Mouse (Mus musculus) gastrocnemius, adult 2 months (tissue): Measurements from ENCODE around the gene Adora3. TPM values are rescaled to one million over a fixed set of nuclear protein-coding genes. Genes with fewer than 3 reads are reported as not detected.

Experiments used
- DNase-seq: peaks from one replicate; pipeline ENCODE4 v3.0.0; 2022
- H3K27ac ChIP-seq: fragments of 200-600 bp; 2 replicates; pipeline ENCODE4 v1.8.1; 2022; ENCODE audit warnings: mild to moderate bottlenecking
- H3K4me3 ChIP-seq: fragments of 200-600 bp; 2 replicates; pipeline ENCODE4 v1.8.1; 2022; ENCODE audit warnings: mild to moderate bottlenecking, moderate library complexity
- CTCF ChIP-seq: fragments of 200-600 bp; IDR thresholded peaks from 2 replicates; pipeline ENCODE4 v1.8.1; 2022; ENCODE audit warnings: antibody characterized with exemption, mild to moderate bottlenecking, moderate library complexity
- intact Hi-C: fragments of 180-260 bp; cut with DNase I; formaldehyde crosslinking; loops from one replicate; pipeline ENCODE4 v1.15.1; 2025
- total RNA-seq, 2 experiments: library from RNA; stranded (reverse); gene quantifications; 2 replicates each; pipeline ENCODE4 v1.2.3; 2021

The Adora3 gene
- total RNA-seq, 2 experiments from 2014 or later = not detected

DNA sequence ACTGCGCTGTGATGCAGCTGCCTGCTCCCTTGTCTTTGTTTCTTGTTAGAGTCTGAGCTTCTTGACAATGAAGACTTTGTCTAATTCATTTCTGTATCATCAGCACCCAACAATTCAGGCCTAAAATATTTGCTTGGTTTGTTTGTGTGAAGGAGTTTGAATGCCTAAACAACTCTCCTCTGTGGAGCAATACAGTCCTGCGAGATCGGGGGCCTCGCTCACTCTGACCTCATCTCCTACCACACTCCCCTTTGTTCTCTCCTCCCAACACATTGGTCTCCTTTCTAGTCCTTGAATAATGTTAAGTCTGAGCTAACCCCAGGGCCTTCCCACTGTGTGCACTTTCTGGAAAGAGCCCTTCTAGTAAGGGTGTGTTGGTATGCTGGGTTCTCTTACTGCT is 15.9 kb upstream of the Adora3 start:
- Histone ChIP-seq H3K4me3 (no peak overlapping the region), H3K27ac (peak overlapping the region; percentile 28; the same call in 1 of the 2 replicates)
- no peak for TF ChIP-seq CTCF
- intact Hi-C loops = no loop called here
- DNase-seq = no peak

DNA sequence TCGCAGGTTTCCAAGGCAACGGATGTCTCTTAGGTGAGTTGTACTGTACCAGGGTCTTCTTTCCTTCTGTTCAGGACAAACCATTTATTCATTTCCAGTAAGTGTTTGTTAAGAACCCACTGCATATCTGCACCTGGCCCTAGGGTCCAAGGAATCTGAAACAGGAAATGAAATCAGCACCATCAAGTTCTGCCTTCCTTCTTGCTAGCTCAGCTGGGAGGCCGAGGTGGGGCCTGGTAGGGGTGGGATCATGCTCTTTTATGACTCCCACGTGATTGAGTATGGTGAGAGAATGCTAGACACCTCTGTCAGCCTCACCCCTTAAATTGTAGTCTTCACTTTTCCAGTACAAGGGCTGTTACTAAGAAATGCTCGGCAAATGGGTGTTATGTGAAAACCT is 13.1 kb upstream of the Adora3 start:
- intact Hi-C loops = no loop called here
- Histone ChIP-seq H3K4me3 (no peak overlapping the region), H3K27ac (no peak overlapping the region)
- no peak for TF ChIP-seq CTCF
- DNase-seq = no peak

DNA sequence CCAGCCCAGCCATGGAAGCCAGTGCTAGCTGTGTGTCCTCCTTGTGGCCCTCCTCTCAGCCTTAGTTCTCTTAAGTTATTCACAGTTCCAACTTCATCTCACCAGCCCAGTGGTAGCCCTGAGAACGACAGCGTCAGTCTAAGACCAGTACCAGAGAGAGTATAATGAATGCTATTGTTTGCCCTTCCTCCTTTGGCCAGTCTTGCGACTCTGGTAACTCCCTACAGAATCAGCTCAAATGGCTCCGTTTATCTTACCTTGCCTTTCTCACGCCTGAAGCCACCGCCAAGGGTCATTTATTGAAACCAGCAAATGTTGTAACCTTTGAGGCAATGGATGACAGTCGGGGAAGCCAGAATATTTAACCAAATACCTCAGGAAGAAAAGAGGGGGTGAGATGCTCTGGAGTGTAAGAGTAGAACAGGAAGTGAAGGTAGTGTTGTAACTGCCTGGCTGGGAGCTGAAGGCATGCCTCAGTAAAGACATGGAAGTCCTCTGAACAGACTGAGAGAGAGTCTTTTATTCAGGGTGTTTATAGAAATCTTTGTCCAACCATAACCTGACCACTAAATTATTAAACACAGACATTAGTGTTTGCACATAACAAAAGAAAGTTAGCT is 8.8 kb upstream of the Adora3 start:
- H3K27ac ChIP-seq = no peak overlapping the region
- H3K4me3 ChIP-seq = no peak overlapping the region
- no peak for TF ChIP-seq CTCF

DNA sequence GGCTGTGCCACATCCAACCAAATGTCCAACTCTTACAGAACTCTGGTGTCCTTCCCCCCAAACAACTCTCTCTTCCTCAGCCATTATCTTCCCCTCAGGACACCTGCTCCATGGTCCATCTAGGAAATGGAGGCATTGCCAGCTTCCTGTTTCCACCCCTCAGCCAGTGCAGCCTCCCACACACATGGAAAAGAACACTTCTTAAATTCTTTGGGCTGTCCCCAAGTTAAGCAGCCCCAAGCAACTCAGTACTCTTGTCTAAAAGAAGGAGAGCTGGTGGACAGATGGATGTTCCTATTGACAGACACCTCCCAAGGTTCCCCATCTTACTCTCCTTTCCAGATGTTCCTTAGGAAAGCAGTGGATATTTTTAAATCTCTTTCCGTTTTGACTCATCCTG is 6.5 kb upstream of the Adora3 start:
- intact Hi-C loops = no loop called here
- Histone ChIP-seq H3K4me3 (no peak overlapping the region), H3K27ac (peak overlapping the region; percentile 57; the same call in 1 of the 2 replicates)
- no peak for DNase-seq
- no peak for TF ChIP-seq CTCF

More for the DNA sequence above, 8.8 kb upstream of the Adora3 start:
- intact Hi-C loops = no loop called here
- no peak for DNase-seq

DNA sequence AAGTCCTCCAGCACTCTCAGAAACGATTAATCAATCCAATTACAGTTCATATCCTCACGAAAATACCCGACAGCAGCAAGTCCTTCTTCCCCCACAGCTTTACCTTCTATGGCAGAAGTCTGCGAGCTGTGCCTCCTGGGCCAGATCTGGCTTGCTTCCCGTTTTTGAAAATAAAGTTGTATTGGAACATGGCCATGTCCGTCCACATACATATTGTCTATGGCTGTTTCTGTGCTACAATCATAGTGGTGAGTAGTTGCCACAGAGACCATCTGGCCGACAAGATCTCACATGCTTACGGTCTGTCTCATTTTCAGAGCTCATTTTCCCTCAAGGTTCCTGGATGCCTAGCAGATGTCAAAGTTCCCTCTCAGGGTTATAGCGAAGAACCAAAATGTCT is 5.5 kb upstream of the Adora3 start:
- Histone ChIP-seq H3K4me3 (no peak overlapping the region), H3K27ac (peak overlapping the region; percentile 57; the same call in 1 of the 2 replicates)
- no peak for TF ChIP-seq CTCF
- no peak for DNase-seq
- intact Hi-C loops = no loop called here

DNA sequence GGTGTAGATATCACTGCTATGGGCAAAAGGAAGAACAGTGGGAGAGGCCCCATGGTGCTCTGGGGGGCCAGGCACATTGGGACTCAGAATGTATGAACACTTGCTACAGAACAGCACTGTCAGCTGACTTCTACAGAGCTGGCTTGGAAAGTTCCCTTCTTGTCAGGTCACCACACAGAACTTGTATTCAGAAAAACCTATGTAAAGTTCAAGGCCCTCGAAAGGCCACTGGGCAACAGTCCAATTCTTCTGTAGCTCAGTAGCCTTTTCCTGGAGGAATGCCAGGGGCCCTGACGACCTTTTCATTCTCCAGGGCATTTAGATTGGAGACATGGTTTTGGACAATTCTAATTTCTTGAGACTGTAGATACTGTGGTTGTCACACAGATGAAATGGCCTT is 2.5 kb upstream of the Adora3 start:
- intact Hi-C loops = no loop called here
- no peak for TF ChIP-seq CTCF
- no peak for DNase-seq
- Histone ChIP-seq H3K4me3 (no peak overlapping the region), H3K27ac (peak overlapping the region; percentile 56; the same call in 1 of the 2 replicates)

DNA sequence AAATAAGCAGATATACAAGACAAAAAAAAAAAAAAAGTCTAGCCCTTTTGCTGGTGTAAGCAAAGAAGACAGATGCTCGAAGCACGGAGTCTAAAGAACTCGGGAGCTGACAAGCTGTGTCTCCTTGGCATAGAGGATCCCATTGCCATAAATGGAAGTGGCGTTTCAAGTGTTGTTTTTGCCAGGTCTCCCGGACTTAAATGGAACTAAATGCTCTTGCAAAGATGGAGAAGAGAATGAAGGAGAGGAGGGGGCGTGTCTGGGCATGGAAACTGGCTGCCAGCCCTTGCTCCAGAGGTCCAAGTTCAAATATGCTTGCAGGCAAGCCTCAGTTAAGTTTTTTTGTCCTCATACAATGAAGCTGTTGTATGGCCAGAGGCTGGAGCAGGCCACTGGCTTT is 1.4 kb downstream of the Adora3 start:
- peak overlapping the region; percentile 77 for H3K27ac ChIP-seq
- H3K4me3 ChIP-seq = peak overlapping the region; percentile 38
- intact Hi-C loops = no loop called here
- no peak for DNase-seq
- no peak for TF ChIP-seq CTCF

DNA sequence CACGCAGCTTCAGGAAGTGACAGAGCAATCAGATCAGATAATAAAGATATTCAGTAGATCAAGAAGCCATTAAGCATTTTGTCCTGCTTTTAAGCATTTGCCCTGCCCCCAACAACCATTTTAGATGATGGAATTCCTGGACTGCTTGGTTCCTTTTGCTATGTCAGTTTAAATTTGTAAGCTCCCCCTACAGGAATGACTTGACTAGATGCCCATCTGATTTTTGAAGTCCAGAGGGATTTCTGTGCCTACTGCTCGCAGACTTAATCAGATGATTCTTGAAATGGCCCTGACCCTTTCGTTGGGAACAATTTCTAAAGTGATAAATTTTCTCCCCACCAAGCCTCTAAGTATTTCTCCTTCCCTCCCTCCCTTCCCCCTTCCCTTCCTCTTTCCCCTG is 1.9 kb downstream of the Adora3 start:
- Histone ChIP-seq H3K4me3 (no peak overlapping the region), H3K27ac (peak overlapping the region; percentile 77)
- no peak for TF ChIP-seq CTCF
- intact Hi-C loops = no loop called here
- DNase-seq = no peak

DNA sequence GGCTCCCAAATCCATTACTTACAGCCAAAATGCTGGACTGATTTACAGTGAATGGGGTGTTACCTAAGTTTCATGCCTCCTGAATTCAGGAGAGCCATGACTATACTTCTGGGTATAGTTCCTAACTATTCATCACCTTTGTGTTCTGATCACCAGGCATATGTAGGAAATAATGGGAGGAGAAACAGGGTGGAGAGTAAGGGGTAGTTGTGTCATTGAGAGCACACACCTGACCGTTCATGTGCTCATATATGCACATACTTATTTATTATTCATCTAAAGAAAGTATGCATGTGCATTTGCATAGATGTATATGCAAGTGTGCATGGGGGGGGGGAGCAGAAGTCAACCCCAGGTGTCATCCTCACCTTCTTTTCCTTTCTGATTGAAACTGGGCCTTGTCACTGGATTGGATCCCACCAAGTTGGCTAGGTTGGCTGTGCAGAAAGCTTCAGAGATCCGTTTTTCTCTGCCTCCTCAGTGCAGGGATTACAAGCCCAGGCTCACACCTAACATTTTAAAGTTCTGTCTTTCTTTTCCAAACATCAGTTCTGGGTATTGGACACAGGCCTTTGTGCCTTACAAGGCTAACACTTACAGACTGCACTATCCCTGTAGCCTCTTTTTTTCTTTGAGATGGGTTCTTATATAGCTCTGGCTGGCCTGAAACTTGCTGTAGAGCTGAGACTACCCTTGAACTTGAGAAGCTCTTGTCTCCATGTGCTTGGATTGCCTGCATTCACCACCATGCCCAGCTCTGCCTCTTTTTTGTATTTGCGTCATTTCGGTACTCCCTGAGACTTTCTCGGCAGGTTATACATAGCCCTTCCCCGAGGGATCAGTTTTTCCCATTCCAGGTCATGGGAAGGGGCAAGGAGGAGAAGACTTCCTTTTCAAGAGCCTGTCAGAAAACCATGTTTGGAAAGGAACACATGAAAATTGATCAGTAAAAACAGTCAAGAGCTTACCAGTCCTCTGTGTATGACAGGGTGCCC is 3.1 kb downstream of the Adora3 start:
- DNase-seq = no peak
- TF ChIP-seq CTCF = no peak
- Histone ChIP-seq H3K4me3 (no peak overlapping the region), H3K27ac (peak overlapping the region; percentile 77)
- intact Hi-C loops = no loop called here

DNA sequence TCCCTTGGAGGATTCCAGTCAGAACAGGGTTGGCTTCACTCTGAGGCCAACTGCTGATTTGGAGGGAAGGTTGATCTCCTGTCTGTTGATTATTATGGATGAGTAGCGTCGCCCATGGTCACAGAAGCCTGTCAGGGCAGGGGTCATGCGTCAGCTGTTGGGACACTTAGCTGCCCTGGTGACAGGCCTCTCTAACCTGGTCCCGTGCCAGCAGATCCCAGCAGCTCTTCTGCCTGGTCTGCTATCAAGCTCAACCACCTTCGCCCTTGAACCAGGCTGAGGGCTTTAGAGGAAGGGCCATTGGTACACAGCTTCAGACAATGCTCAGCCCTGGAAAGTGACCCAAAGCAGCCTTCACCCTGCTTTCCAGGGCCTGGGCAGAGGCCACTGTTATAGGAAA is 5.4 kb downstream of the Adora3 start:
- Histone ChIP-seq H3K4me3 (no peak overlapping the region), H3K27ac (peak overlapping the region; percentile 49)
- no peak for TF ChIP-seq CTCF
- intact Hi-C loops = no loop called here
- no peak for DNase-seq

DNA sequence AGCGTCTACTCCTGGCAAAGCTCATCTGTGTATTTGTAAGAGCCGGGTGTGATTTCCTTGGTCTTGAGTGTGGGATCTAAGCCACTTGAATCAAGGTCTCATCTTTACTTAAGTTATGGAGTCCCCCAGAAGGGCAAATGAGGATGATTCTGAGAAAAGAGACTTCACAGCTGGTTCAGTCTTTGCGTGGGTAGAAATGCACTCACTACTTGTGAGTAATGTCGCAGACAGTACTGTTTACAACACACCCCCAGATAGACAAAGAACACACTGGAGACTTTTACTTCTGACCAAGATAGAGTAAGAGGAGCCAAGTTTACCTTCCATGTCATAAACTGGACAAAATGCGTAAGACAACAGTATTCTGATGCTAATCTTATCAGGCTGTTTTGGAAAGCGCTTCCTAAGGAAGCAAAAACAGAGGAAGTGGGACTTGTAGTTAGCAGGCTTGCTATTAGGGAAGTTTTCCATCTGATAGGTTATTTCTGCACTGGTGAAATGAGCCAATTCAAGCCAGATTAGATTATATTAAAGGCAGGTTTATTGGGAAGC is 6.7 kb downstream of the Adora3 start:
- intact Hi-C loops = no loop called here
- no peak for TF ChIP-seq CTCF
- no peak overlapping the region for H3K4me3 ChIP-seq
- DNase-seq = no peak
- peak overlapping the region; percentile 57 for H3K27ac ChIP-seq

DNA sequence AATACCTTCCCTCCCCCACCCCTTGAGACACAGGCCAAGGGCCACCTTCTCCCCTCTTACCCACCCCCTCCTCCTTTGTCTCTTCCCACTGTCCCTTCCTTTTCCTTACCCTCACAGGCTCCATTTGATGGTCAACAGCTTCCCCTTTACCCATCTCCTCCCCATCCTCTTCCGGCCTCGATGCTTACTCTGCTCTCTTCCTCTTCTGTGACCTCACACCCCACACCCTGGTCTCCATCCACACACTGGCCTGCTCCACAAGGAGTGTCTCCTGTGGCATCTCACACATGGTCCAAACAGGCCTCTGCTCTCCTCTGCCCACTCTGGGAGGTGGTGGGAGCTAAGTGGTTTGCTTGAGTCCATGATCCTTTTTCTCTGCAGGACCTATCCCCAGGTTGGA is 7.3 kb downstream of the Adora3 start:
- Histone ChIP-seq H3K4me3 (no peak overlapping the region), H3K27ac (peak overlapping the region; percentile 57)
- no peak for DNase-seq
- TF ChIP-seq CTCF = no peak
- intact Hi-C loops = no loop called here

DNA sequence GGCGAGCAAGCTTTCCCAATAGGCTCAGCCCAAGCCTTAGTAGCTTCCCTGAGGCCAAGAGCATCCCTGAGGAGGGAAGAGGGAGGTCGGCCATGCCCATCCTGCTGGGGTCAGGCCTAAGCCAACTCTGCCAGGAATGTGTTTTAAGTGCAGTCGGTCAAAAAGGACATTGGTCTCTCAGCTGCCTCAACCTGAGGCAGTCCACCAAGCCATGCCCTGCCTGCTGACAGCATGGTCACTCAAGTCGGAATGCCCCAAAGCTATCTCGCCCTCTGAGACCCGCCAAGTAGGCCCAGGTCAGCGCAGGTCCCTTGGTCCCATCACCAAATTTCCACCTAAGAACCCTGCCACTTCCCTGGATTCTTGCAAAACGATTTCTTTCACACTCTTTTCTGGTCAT is 8.1 kb downstream of the Adora3 start:
- no peak overlapping the region for H3K4me3 ChIP-seq
- no peak overlapping the region for H3K27ac ChIP-seq
- no peak for TF ChIP-seq CTCF
- intact Hi-C loops = no loop called here
- DNase-seq = no peak
